Mouse (Mus musculus): ENCODE measurements around the gene Stab1.

DNA sequence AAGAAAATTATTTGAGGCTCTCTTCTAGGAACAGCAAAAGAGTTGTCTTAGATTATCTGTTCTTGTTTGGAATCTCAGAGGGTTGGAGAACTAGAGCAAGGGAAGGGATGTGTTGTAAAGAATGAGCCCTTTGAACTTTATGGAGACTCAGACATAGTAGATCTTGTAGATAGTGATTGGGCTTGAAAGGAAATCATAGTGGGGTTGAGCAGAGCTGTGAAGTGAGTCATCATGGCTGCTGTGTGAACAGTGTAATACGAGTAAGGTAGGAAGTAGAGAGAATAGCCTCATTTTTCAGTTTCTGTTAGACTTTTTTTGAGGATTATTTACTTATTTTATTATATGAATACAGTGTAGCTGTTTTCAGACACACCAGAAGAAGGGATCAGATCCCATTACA lies 78.5 kb downstream of the Stab1 start:
- no peak for TF ChIP-seq CTCF (IDR thresholded peaks at IDR 0.05; ENCODE audit: low read depth)
- TF ChIP-seq EP300 (IDR thresholded peaks at IDR 0.05; ENCODE audit: low read depth): no peak

All from heart, postnatal 0 days (tissue).